Mouse (Mus musculus): ENCODE results near the gene Afg1l. TPM values are rescaled to one million over a fixed set of nuclear protein-coding genes. Genes with fewer than 3 reads are reported as not detected.
A peak's percentile ranks its signal among the peaks of the same experiment; 100 is the strongest.

Gene Afg1l
- 5.8 and 7.0 TPM in 2 replicates for polyA plus RNA-seq (2014; fragmentation: Nextera tagmentation; extraction: Ambion mirVana)

DNA sequence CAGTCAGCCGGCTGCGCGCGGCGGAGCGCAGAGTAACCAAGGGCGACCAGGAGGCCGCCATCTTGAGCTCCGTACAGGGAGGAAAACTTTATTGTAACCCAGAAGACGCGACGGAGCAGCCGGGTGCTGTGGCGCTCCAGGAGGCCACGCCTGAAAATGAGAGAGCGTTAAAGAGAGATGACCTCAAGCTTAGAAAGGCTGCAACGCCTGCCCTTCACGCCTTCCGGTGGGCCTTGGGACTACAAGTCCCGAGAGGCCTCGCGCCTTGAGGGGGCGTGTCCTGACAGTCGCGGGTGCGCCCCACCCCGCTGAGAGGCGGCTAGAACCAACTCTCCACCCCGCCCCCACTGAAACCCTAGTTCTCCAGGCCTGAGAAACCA lies at the start of gene Afg1l:
Afg1l (minus strand) TSS at position 225 of the 380 bp plus-strand sequence.
- peak within 1 kb of the TSS; percentile 63 for H3K4me3 ChIP-seq (replicated peaks; ENCODE audit: low read depth, low read length)
- H3K27me3 ChIP-seq (ENCODE audit: control insufficient read depth, insufficient read depth, low read length) = no peaks in the 10 kb centered on the region
- H3K9ac ChIP-seq (replicated peaks; ENCODE audit: low read length) = peak within 1 kb of the TSS; percentile 80
- H3K4me1 ChIP-seq (ENCODE audit: control insufficient read depth, insufficient read depth, low read length) = peaks cover 9% of the 10 kb centered on the region
- H3K4me2 ChIP-seq (ENCODE audit: low read length) = peak within 1 kb of the TSS; percentile 77
- ATAC-seq (ENCODE audit: low FRiP score, low TSS enrichment) (peak; percentile 95), DNase-seq (peak; percentile 96)
- WGBS = under 1% methylated on average over 29 of the region's 29 CpGs
- no peaks in the 10 kb centered on the region for H3K9me3 ChIP-seq (ENCODE audit: control insufficient read depth, low read length)
- H3K27ac ChIP-seq (replicated peaks; ENCODE audit: low read depth, low read length) = peak within 1 kb of the TSS; percentile 78
- no peaks in the 10 kb centered on the region for H3K36me3 ChIP-seq (ENCODE audit: control insufficient read depth, insufficient read depth, low read length)

DNA sequence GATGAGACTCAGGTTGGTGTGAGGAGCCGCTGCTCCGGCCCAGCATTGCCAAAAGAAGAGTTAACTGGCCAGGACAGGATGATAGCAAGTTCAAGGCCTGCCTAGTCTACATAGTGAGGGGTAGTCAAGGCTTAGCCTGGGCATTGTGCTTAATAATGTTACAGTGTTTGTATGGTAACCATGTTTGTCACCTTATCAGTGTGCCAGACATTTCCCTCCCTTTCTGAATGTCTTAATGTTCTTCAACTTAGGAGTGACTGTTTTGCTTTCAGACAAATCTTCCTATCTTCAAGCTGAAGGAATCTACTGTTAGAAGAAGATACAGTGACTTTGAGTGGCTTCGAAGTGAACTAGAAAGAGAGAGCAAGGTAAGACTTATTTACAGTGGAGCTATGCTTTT lies 47.3 kb upstream of the Afg1l start:
- Histone ChIP-seq H3K9me3 (ENCODE audit: control insufficient read depth, low read length) (no peaks in the 10 kb centered on the region), H3K4me1 (ENCODE audit: control insufficient read depth, insufficient read depth, low read length) (peaks cover 6% of the 10 kb centered on the region; the same call in 1 of the 2 replicates), H3K4me3 (replicated peaks; ENCODE audit: low read depth, low read length) (no peak overlapping the region), H3K36me3 (ENCODE audit: control insufficient read depth, insufficient read depth, low read length) (peaks cover 24% of the 10 kb centered on the region), H3K27me3 (ENCODE audit: control insufficient read depth, insufficient read depth, low read length) (no peaks in the 10 kb centered on the region), H3K27ac (replicated peaks; ENCODE audit: low read depth, low read length) (no peak overlapping the region), H3K4me2 (ENCODE audit: low read length) (no peak overlapping the region), H3K9ac (replicated peaks; ENCODE audit: low read length) (no peak overlapping the region)
- WGBS = 98% methylated on average over 3 of the region's 3 CpGs
- no peak for DNase-seq
- ATAC-seq (ENCODE audit: low FRiP score, low TSS enrichment) = no peak

DNA sequence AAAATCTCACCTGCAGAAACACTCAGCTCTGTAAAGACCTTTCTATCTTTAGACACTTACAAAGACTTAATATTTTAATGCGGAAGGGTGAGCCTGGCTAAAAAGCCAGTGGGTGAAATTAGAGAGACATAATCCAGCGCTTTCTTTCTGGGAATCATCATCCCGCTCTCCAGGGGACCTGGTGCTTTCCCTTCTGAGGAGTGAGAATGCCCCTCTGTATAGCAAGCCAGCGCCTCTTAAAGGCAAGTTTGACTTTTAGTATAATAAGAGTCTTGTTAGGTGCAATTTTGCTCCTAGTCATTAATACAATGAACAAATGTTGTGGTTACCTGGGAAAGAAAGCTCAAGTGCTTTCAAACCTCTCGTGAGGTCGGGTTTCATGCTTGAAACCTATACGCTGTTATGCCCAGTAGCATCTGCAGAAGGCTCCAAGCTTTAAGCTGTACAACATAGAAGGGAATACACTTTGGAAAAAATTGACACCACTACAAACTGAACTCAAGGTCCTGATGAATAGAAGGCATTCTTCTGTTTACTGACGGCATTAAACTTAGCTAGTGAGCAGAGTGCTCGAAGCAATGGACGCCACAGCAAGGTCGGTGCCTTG lies 45.3 kb upstream of the Afg1l start:
- DNase-seq = peak; percentile 14
- ATAC-seq (ENCODE audit: low FRiP score, low TSS enrichment) = no peak
- Histone ChIP-seq H3K27ac (replicated peaks; ENCODE audit: low read depth, low read length) (no peak overlapping the region), H3K4me2 (ENCODE audit: low read length) (no peak overlapping the region), H3K9me3 (ENCODE audit: control insufficient read depth, low read length) (no peaks in the 10 kb centered on the region), H3K9ac (replicated peaks; ENCODE audit: low read length) (no peak overlapping the region), H3K4me3 (replicated peaks; ENCODE audit: low read depth, low read length) (no peak overlapping the region), H3K27me3 (ENCODE audit: control insufficient read depth, insufficient read depth, low read length) (no peaks in the 10 kb centered on the region), H3K4me1 (ENCODE audit: control insufficient read depth, insufficient read depth, low read length) (peaks cover 6% of the 10 kb centered on the region; the same call in 1 of the 2 replicates), H3K36me3 (ENCODE audit: control insufficient read depth, insufficient read depth, low read length) (peaks cover 13% of the 10 kb centered on the region)
- WGBS = 40% methylated on average over 11 of the region's 11 CpGs

DNA sequence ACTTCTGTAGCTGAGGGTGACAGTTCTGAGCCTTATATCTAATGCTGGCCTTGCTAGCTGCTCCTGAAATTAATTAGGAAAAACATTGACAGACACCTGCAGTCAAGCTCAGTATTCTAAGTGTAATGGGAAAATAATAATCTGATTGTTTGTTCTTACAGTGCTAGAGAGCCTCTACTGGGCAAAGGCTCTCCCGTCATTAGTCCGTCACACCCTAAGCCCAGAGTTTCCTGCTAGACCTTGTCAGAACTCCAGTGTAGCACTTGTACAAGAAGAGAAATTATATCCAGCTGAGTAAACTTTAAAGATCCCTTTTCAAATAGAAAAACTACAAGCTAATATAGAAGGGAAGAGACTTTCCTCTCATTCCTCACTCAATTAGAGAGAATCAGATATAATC lies 44.5 kb upstream of the Afg1l start:
- no peak for DNase-seq
- no peak overlapping the region for H3K27ac ChIP-seq (replicated peaks; ENCODE audit: low read depth, low read length)
- WGBS = 58% methylated on average over 2 of the region's 2 CpGs

DNA sequence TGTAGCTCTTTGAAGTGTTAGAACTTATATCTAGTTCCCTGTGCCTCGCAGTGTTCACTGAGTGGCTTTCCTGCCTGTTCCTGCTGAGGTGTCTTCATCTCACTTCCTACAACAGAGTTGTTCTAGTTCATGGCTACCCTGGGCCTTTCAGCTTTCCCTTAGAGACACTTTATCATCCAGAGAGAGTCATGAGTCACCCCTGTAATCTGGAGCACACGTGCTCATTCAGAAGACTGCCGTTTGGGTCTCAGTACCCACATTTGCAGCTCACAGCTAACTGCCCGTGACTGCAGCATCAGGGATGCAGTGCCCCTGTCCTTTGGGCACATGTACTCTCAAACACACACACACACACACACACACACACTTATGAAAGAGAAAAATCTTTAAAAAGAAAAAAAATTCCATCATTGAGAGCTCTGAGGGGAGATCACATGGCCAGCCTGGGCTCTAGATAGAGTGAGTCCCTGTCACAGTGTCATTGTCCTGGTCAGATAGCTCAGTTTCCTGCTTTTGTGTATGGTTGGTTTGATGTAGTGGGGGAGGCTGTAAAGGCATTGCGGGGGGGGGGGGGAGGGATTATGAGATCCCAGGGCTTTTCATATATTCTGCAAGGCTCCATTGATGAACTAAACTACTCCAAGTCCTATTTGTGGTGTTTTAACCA lies 43.1 kb upstream of the Afg1l start:
- Histone ChIP-seq H3K9ac (replicated peaks; ENCODE audit: low read length) (no peak overlapping the region), H3K36me3 (ENCODE audit: control insufficient read depth, insufficient read depth, low read length) (peaks cover 7% of the 10 kb centered on the region)
- ATAC-seq (ENCODE audit: low FRiP score, low TSS enrichment) = no peak

More for the DNA sequence above, 44.5 kb upstream of the Afg1l start:
- H3K9ac ChIP-seq (replicated peaks; ENCODE audit: low read length) = no peak overlapping the region
- H3K4me3 ChIP-seq (replicated peaks; ENCODE audit: low read depth, low read length) = no peak overlapping the region
- H3K36me3 ChIP-seq (ENCODE audit: control insufficient read depth, insufficient read depth, low read length) = peaks cover 13% of the 10 kb centered on the region
- H3K9me3 ChIP-seq (ENCODE audit: control insufficient read depth, low read length) = no peaks in the 10 kb centered on the region
- no peak for ATAC-seq (ENCODE audit: low FRiP score, low TSS enrichment)
- no peak overlapping the region for H3K4me2 ChIP-seq (ENCODE audit: low read length)
- H3K27me3 ChIP-seq (ENCODE audit: control insufficient read depth, insufficient read depth, low read length) = no peaks in the 10 kb centered on the region
- H3K4me1 ChIP-seq (ENCODE audit: control insufficient read depth, insufficient read depth, low read length) = peaks cover 6% of the 10 kb centered on the region; the same call in 1 of the 2 replicates

DNA sequence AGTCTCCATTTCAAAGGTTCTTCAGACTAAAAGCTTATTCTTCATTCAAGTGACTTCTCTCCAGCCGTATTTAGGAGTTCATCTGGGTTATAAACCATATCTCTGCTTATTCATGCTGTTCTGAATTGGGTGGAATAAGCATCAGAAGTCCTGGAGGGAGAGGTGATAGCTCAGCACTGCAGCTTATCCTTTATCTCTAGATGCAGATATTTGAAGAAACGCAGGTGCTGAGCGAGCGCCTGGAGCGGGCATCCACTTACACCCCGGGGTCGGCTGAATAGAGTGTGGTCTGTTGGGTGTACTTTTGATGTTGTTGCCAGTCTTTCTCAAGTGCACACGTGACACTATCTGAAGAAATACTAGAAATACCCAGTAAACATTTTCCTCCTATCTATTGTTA lies 40.0 kb upstream of the Afg1l start:
- no peak overlapping the region for H3K4me3 ChIP-seq (replicated peaks; ENCODE audit: low read depth, low read length)

More for the DNA sequence above, 43.1 kb upstream of the Afg1l start:
- no peak overlapping the region for H3K4me2 ChIP-seq (ENCODE audit: low read length)
- H3K4me1 ChIP-seq (ENCODE audit: control insufficient read depth, insufficient read depth, low read length) = peaks cover 6% of the 10 kb centered on the region; the same call in 1 of the 2 replicates
- no peak for DNase-seq
- H3K27ac ChIP-seq (replicated peaks; ENCODE audit: low read depth, low read length) = no peak overlapping the region
- H3K9me3 ChIP-seq (ENCODE audit: control insufficient read depth, low read length) = no peaks in the 10 kb centered on the region
- no peak overlapping the region for H3K4me3 ChIP-seq (replicated peaks; ENCODE audit: low read depth, low read length)
- no peaks in the 10 kb centered on the region for H3K27me3 ChIP-seq (ENCODE audit: control insufficient read depth, insufficient read depth, low read length)
- WGBS = 57% methylated on average over 5 of the region's 5 CpGs

DNA sequence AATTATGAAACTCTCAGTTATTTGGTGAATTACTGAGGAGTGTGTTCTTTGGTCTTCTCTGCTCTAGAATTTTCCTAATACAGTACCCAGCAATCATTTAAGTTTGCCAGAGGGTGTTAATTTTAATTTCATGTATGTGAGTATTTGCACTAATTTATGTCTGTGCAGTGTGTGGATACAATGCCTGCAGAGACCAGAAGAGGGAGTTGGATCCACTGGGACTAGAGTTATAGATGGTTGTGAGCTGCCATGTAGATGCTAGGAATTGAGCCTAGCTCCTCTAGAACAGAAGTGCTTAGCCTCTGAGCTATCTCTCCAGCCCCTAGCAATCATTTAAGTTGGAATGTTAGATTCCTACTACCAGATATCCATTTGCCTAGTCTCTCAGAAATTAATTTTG lies 35.8 kb upstream of the Afg1l start:
- DNase-seq (no peak), ATAC-seq (ENCODE audit: low FRiP score, low TSS enrichment) (no peak)
- H3K4me2 ChIP-seq (ENCODE audit: low read length) = no peak overlapping the region
- H3K9me3 ChIP-seq (ENCODE audit: control insufficient read depth, low read length) = no peaks in the 10 kb centered on the region
- H3K4me3 ChIP-seq (replicated peaks; ENCODE audit: low read depth, low read length) = no peak overlapping the region
- H3K4me1 ChIP-seq (ENCODE audit: control insufficient read depth, insufficient read depth, low read length) = no peaks in the 10 kb centered on the region
- H3K9ac ChIP-seq (replicated peaks; ENCODE audit: low read length) = no peak overlapping the region
- no peaks in the 10 kb centered on the region for H3K27me3 ChIP-seq (ENCODE audit: control insufficient read depth, insufficient read depth, low read length)
- H3K36me3 ChIP-seq (ENCODE audit: control insufficient read depth, insufficient read depth, low read length) = no peaks in the 10 kb centered on the region
- no peak overlapping the region for H3K27ac ChIP-seq (replicated peaks; ENCODE audit: low read depth, low read length)

More for the DNA sequence above, 40.0 kb upstream of the Afg1l start:
- Histone ChIP-seq H3K27ac (replicated peaks; ENCODE audit: low read depth, low read length) (no peak overlapping the region), H3K4me1 (ENCODE audit: control insufficient read depth, insufficient read depth, low read length) (no peaks in the 10 kb centered on the region), H3K4me2 (ENCODE audit: low read length) (no peak overlapping the region), H3K9ac (replicated peaks; ENCODE audit: low read length) (no peak overlapping the region), H3K9me3 (ENCODE audit: control insufficient read depth, low read length) (no peaks in the 10 kb centered on the region), H3K27me3 (ENCODE audit: control insufficient read depth, insufficient read depth, low read length) (no peaks in the 10 kb centered on the region), H3K36me3 (ENCODE audit: control insufficient read depth, insufficient read depth, low read length) (no peaks in the 10 kb centered on the region)
- ATAC-seq (ENCODE audit: low FRiP score, low TSS enrichment) (no peak), DNase-seq (no peak)
- WGBS = 91% methylated on average over 8 of the region's 8 CpGs

DNA sequence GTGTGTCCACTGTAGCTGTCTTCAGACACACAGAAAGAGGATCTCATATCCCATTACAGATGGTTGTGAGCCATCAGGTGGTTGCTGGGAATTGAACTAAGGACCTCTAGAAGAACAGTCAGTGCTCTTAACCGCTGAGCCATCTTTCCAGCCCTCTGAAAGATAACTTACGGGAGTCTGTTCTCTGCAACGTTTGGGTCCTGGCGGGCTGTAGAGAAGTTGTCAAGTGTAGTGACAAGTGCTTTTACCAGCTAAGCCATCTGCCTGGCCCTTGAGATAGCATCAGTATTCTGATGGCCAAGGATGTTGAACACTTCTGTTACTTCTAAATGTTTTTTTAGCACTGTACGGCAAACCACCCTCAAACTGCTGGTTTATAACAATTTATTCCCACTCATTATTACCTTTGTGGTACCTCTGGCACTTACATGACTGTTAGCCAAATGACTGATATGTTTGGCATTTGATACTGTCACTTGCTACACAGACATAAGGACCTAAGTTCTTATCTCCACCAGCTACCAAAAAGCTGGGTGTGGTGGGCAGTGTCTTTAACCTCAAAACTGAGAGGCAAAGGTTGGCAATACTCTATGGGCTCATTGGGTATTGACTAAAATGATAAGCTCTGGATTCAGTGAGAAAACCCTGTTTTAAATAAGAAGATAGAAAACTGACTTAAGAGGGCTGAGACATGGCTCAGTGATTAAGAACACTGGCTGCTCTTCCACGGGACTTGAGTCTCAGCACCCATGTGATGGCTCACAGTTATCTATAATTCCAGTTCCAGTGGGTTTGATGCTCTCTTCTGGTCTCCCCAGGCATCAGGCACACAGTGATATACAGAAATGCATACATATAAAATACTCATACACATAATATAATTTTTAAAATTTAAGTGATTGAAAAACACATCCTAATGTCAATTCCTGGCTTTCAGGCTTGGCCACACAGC lies 33.1 kb upstream of the Afg1l start:
- Histone ChIP-seq H3K27me3 (ENCODE audit: control insufficient read depth, insufficient read depth, low read length) (no peaks in the 10 kb centered on the region), H3K4me3 (replicated peaks; ENCODE audit: low read depth, low read length) (no peak overlapping the region), H3K9me3 (ENCODE audit: control insufficient read depth, low read length) (no peaks in the 10 kb centered on the region), H3K27ac (replicated peaks; ENCODE audit: low read depth, low read length) (no peak overlapping the region), H3K4me2 (ENCODE audit: low read length) (no peak overlapping the region), H3K9ac (replicated peaks; ENCODE audit: low read length) (no peak overlapping the region), H3K4me1 (ENCODE audit: control insufficient read depth, insufficient read depth, low read length) (no peaks in the 10 kb centered on the region), H3K36me3 (ENCODE audit: control insufficient read depth, insufficient read depth, low read length) (0 out of 2 replicates have a peak, but pooled peaks cover 5% of the 10 kb centered on the region)
- DNase-seq (no peak), ATAC-seq (ENCODE audit: low FRiP score, low TSS enrichment) (no peak)
- WGBS = 86% methylated on average over 6 of the region's 6 CpGs

All from midbrain, embryonic 14.5 days (tissue).